Mouse (Mus musculus) heart, embryonic 10.5 days (tissue): Measurements from ENCODE around the gene Ak4. TPM values are rescaled to one million over a fixed set of nuclear protein-coding genes. Genes with fewer than 3 reads are reported as not detected.

Experiments
- DNase-seq: peaks from one replicate; pipeline ENCODE4 v3.0.0-alpha.2; 2017; ENCODE audit warnings: low spot score
- H3K27ac ChIP-seq: fragments of 300-500 bp; sonication (generic); 2 replicates; pipeline ENCODE4 v1.5.1; 2016; ENCODE audit warnings: mild to moderate bottlenecking
- H3K27me3 ChIP-seq: fragments of 300-500 bp; sonication (generic); 2 replicates; pipeline ENCODE4 v1.6.1; 2016; ENCODE audit warnings: mild to moderate bottlenecking; ENCODE audit not compliant: poor library complexity, insufficient read depth, severe bottlenecking
- H3K36me3 ChIP-seq: fragments of 300-500 bp; sonication (generic); 2 replicates; pipeline ENCODE4 v1.6.1; 2016; ENCODE audit warnings: mild to moderate bottlenecking, moderate library complexity
- H3K4me1 ChIP-seq: fragments of 300-500 bp; sonication (generic); 2 replicates; pipeline ENCODE4 v1.6.1; 2016; ENCODE audit warnings: mild to moderate bottlenecking
- H3K4me3 ChIP-seq: fragments of 300-500 bp; sonication (generic); 2 replicates; pipeline ENCODE4 v1.5.1; 2016; ENCODE audit warnings: mild to moderate bottlenecking, moderate library complexity
- H3K9me3 ChIP-seq: fragments of 300-500 bp; sonication (generic); 2 replicates; pipeline ENCODE4 v1.6.1; 2016; ENCODE audit warnings: mild to moderate bottlenecking, moderate library complexity
- WGBS: fragments of 180-500 bp; shearing (Covaris S2); methylation state at CpG from one replicate; pipeline ENCODE4 v1.1.7; 2016; 5-methylcytosine and 5-hydroxymethylcytosine counted together
- polyA plus RNA-seq: library from polyadenylated mRNA; unstranded; fragments of >200 nt; fragmentation: Nextera tagmentation; extraction: Ambion mirVana; gene quantifications from 2 replicates; pipeline ENCODE4 v1.2.1, GENCODE M21; 2016

Ak4 gene
- polyA plus RNA-seq, 1 experiment from 2014 or later = 30.4 TPM

GRCm38 (mm10) chr4:101395021-101395533, 24.0 kb upstream of the Ak4 start:
- H3K36me3 ChIP-seq = no peaks in the 10 kb centered on the region
- H3K4me1 ChIP-seq = peaks cover 8% of the 10 kb centered on the region
- 84% methylated on average over 8 of the region's 8 CpGs for WGBS
- H3K4me3 ChIP-seq = no peak overlapping the region
- H3K27ac ChIP-seq = no peak overlapping the region
- H3K9me3 ChIP-seq = no peaks in the 10 kb centered on the region
- H3K27me3 ChIP-seq = no peaks in the 10 kb centered on the region
- no peak for DNase-seq

DNA sequence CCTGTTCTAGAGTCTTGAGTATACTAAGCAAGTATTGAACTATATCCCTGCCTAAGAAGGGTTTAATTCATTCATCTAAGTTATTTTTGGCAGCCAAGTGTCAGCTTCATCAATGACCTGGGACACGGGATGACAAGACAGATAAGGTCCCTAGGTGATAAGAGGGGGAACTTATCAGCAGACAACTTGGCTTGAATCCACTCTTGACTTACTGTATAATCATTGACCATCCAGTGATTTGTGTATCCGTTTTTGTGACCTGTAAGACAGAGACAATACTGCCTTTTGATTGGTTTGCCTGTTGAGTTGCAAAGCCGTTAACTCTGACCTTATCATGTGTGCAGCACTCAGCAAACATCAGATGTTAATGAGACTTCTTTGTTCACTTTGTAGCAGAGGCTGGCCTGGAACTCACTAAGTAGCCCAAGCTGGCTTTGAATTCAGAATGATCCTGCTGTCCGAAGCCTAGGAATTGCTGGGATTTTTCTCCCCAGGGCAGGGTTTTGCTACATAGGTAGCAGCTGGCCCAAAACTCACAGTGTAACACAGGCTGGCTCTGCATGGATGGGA, 19.0 kb upstream of the Ak4 start:
- 39% methylated on average over 4 of the region's 4 CpGs for WGBS
- DNase-seq = no peak
- Histone ChIP-seq H3K36me3 (no peaks in the 10 kb centered on the region), H3K27ac (no peak overlapping the region), H3K9me3 (no peaks in the 10 kb centered on the region), H3K27me3 (no peaks in the 10 kb centered on the region), H3K4me3 (no peak overlapping the region), H3K4me1 (no peaks in the 10 kb centered on the region)

GRCm38 (mm10) chr4:101401945-101402344, 17.1 kb upstream of the Ak4 start:
- no peaks in the 10 kb centered on the region for H3K36me3 ChIP-seq
- no peak for DNase-seq
- no peak overlapping the region for H3K4me3 ChIP-seq
- no peaks in the 10 kb centered on the region for H3K9me3 ChIP-seq
- 86% methylated on average over 1 of the region's 1 CpGs for whole genome bisulfite sequencing
- no peak overlapping the region for H3K27ac ChIP-seq
- no peaks in the 10 kb centered on the region for H3K4me1 ChIP-seq
- H3K27me3 ChIP-seq = no peaks in the 10 kb centered on the region

DNA sequence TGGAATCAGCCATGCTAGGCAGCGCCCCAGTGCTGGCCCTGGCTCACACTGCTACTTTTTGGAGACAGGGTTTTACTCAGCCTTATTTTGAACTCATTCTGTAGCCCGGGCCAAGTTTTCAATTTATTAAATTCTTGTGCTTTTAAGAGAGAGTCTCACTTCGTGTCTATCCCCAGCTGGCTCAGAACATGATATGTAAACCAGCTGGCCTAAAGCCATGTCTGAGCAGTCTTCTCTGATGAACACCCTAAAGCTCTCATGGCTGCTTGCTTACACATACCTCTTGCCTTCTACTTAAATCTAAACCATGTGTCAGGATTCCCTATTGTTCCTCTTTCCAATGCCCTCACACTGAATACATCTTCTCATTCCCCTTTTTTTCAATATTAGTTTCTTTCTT, 14.2 kb upstream of the Ak4 start:
- Histone ChIP-seq H3K4me1 (no peaks in the 10 kb centered on the region), H3K36me3 (no peaks in the 10 kb centered on the region), H3K27ac (no peak overlapping the region), H3K9me3 (no peaks in the 10 kb centered on the region), H3K4me3 (no peak overlapping the region), H3K27me3 (no peaks in the 10 kb centered on the region)
- no peak for DNase-seq
- WGBS = 71% methylated on average over 3 of the region's 3 CpGs

GRCm38 (mm10) chr4:101406411-101407196, 12.5 kb upstream of the Ak4 start:
- WGBS = 95% methylated on average over 4 of the region's 4 CpGs
- no peak for DNase-seq
- Histone ChIP-seq H3K4me3 (no peak overlapping the region), H3K4me1 (no peaks in the 10 kb centered on the region), H3K27ac (no peak overlapping the region), H3K36me3 (no peaks in the 10 kb centered on the region), H3K9me3 (no peaks in the 10 kb centered on the region), H3K27me3 (no peaks in the 10 kb centered on the region)

DNA sequence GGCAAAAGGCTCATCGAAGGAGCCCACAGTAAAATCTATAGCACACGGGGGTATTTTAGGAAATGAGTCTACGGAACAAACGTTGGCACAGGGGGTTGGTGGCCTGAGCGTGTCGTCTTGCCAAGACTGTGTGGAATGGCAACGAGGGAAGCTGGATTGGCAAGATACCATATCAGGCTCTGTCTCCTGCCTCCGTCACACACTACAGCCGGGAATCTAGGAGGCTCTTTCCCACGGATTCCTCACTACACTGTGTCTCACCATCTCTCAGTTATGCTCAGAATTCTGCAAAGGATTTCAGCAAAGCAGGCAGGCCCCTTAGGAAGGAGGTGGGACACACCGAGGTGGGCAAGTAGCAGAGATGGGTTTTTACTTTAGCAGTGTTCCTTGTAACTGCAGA, 2.1 kb upstream of the Ak4 start:
- no peak for DNase-seq
- H3K27ac ChIP-seq = no peak overlapping the region
- no peaks in the 10 kb centered on the region for H3K27me3 ChIP-seq
- no peak overlapping the region for H3K4me3 ChIP-seq
- H3K36me3 ChIP-seq = no peaks in the 10 kb centered on the region
- 75% methylated on average over 11 of the region's 11 CpGs for WGBS
- peaks cover 18% of the 10 kb centered on the region for H3K4me1 ChIP-seq
- no peaks in the 10 kb centered on the region for H3K9me3 ChIP-seq

DNA sequence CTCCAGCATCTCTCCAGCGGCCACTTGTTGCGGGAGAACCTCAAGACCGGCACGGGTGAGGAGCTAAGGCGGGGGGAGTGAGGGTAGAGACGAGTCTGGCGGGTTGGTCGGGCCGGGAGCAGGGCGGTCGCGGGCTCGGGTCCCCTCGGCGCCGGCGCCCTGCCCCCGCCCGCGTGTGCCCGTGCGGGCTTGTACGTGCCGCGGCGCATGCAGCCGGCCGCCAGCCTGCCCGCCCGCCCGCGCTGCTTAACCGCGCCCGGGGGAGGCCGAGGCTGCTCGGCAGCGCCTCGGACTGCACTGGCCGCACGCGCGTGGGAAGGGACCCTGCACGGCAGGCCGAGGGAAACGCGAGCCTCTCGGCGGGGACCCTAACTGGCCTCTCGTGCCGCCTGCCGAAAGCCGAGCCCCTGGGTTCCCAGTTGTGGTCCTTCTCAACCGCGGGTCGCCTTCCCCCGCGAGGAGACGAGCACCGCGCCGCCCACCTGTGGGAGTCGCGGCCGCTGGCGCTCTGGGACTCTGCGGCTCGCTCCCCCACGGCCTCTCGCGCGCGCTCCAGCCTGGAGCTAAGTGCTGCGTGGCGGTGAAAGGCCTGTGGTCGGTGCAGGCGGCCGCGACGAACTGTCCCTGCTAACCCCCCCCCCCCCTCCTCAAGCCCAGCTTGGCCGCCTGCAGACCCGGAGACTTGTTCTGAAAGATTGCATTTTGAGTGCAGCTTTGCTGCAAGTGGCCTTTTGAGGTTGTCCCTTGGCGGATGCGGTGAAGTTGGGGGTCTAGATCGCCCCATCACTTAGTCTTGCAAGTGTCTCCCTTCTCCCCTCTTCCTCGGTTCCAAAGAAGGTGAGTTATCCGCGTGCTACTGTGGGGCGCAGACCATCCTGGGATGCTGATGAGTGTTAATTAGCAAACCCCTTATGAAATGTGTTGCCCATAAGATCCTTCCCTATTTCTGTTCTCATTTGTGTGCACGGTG, 1.1 kb downstream of the Ak4 start:
- under 1% methylated on average over 90 of the region's 90 CpGs for WGBS
- no peak for DNase-seq
- Histone ChIP-seq H3K4me3 (peak overlapping the region; percentile 93), H3K9me3 (no peaks in the 10 kb centered on the region), H3K27me3 (no peaks in the 10 kb centered on the region), H3K4me1 (peaks cover 30% of the 10 kb centered on the region), H3K27ac (peak overlapping the region; percentile 97), H3K36me3 (peaks cover 4% of the 10 kb centered on the region; the same call in 1 of the 2 replicates)

- no peak for DNase-seq
- Histone ChIP-seq H3K36me3 (peaks cover 4% of the 10 kb centered on the region; the same call in 1 of the 2 replicates), H3K27ac (no peak overlapping the region), H3K9me3 (no peaks in the 10 kb centered on the region), H3K4me3 (no peak overlapping the region), H3K4me1 (peaks cover 40% of the 10 kb centered on the region), H3K27me3 (no peaks in the 10 kb centered on the region)
- WGBS = 84% methylated on average over 10 of the region's 10 CpGs
Measured at GRCm38 (mm10) chr4:101422996-101423395, 3.9 kb downstream of the Ak4 start.

DNA sequence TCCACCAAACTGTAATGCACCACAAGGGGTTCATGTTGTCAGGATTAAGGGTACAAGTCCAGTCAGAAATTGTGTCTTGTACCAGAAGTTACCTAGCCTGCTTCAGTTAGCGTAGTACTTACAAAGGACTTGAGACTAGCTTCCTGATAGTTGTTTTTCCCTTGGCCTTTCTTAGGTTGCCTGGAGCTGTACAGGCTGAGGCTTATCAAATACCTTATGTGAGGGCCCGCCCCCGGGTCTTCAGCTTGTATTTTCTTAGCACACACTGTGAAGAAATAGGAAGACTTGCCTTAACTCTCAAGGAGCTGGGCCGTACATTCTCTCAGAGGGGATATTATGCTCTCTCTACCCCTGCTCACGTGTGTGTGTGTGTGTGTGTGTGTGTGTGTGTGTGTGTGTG, 4.5 kb downstream of the Ak4 start:
- peaks cover 40% of the 10 kb centered on the region for H3K4me1 ChIP-seq
- WGBS = 80% methylated on average over 5 of the region's 5 CpGs
- H3K36me3 ChIP-seq = peaks cover 4% of the 10 kb centered on the region; the same call in 1 of the 2 replicates
- no peaks in the 10 kb centered on the region for H3K27me3 ChIP-seq
- H3K4me3 ChIP-seq = no peak overlapping the region
- H3K9me3 ChIP-seq = no peaks in the 10 kb centered on the region
- no peak for DNase-seq
- H3K27ac ChIP-seq = no peak overlapping the region

GRCm38 (mm10) chr4:101424495-101424894, 5.4 kb downstream of the Ak4 start:
- no peak overlapping the region for H3K27ac ChIP-seq
- H3K36me3 ChIP-seq = peaks cover 4% of the 10 kb centered on the region; the same call in 1 of the 2 replicates
- WGBS = 84% methylated on average over 3 of the region's 3 CpGs
- no peaks in the 10 kb centered on the region for H3K27me3 ChIP-seq
- DNase-seq = no peak
- H3K9me3 ChIP-seq = no peaks in the 10 kb centered on the region
- peaks cover 40% of the 10 kb centered on the region for H3K4me1 ChIP-seq
- no peak overlapping the region for H3K4me3 ChIP-seq

GRCm38 (mm10) chr4:101425119-101425518, 6.0 kb downstream of the Ak4 start:
- Histone ChIP-seq H3K27me3 (no peaks in the 10 kb centered on the region), H3K36me3 (peaks cover 4% of the 10 kb centered on the region; the same call in 1 of the 2 replicates), H3K27ac (no peak overlapping the region), H3K4me3 (no peak overlapping the region), H3K4me1 (peaks cover 38% of the 10 kb centered on the region), H3K9me3 (no peaks in the 10 kb centered on the region)
- no peak for DNase-seq
- 72% methylated on average over 5 of the region's 5 CpGs for WGBS

DNA sequence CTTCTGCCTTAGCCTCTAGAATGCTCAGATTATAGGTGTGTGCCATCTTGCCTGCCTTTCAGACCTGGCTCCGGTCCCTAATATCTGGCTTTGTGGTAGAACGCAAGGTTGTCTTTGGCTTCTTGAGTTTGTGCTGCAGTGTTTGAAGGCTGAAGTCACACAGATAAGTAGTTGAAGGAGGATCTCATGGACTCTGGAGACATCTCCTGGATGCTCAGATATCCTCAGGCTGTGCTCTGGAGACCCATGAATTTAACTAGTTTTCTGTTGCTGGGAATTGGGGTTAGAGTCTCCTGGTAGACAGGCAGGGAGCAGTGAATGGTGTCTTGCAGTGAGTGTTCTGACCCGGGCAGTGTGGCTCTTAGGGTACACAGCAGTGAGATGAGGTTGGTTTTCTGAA, 6.6 kb downstream of the Ak4 start:
- no peak overlapping the region for H3K4me3 ChIP-seq
- DNase-seq = no peak
- 85% methylated on average over 3 of the region's 3 CpGs for WGBS
- H3K9me3 ChIP-seq = no peaks in the 10 kb centered on the region
- H3K27me3 ChIP-seq = no peaks in the 10 kb centered on the region
- peaks cover 4% of the 10 kb centered on the region; the same call in 1 of the 2 replicates for H3K36me3 ChIP-seq
- no peak overlapping the region for H3K27ac ChIP-seq
- H3K4me1 ChIP-seq = peaks cover 33% of the 10 kb centered on the region
